Mouse (Mus musculus): ENCODE measurements at regions not wholly inside any gene's neighbourhood (a gene's known extent, or its start where the extent isn't known, plus 50 kb on each side); places are given as distances from the start of the nearest gene placed in this dataset.

DNA sequence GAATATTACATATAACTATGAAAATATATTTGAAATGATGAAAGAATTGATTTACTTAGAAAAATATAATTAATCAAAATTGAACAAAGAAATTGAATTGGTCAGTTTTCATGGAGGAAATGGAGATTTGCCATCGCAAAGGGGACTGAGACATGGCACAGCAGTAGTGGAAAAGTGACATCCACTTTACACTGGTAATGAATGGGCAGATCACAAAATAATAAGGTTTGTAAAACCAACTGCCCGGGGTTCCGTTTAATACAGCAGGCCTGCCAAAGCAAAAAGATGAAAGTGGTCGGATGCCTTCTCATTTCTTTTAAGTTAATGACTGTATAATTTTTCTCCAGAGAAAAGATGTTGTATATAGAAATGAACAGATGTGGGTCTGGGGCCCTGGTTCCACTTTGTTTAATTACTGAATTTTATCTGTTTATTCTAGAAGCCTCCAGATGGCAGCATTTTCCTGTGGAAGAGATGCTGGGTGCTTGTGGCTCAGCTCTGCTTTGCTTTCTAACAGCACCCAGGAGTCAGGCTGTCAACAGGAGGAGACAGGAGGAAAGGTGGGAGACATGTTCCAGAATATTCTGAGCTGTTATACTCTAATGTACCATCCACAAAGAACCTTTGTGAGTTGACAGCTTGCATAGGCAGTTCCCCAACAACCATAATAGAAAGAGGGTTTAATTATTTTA is 75.6 kb upstream of the Fbxl17 start:
- Histone ChIP-seq H3K9ac (replicated peaks) (no peak overlapping the region), H3K27ac (no peak overlapping the region), H3K4me1 (replicated peaks; ENCODE audit: control insufficient read depth in 2 of 2, insufficient read depth in 2 of 2, low read length in 1 of 2) (no peaks in the 10 kb centered on the region), H3K27me3 (ENCODE audit: control insufficient read depth, insufficient read depth, low read length) (no peaks in the 10 kb centered on the region), H3K4me2 (ENCODE audit: low read depth) (no peak overlapping the region), H3K36me3 (replicated peaks; ENCODE audit: control insufficient read depth, insufficient read depth, low read depth) (no peaks in the 10 kb centered on the region), H3K9me3 (ENCODE audit: control insufficient read depth, low read length) (no peaks in the 10 kb centered on the region), H3K4me3 (ENCODE audit: insufficient read depth in 1 of 2, low read depth in 2 of 2, low read length in 2 of 2) (no peak overlapping the region)
- ATAC-seq (ENCODE audit: insufficient read depth) = no peak
- DNase-seq (ENCODE audit: low read depth in 3 of 3, low spot score in 3 of 3) = no peak
- TF ChIP-seq EP300 (IDR thresholded peaks at IDR 0.05; ENCODE audit: low read depth) (no peak), CTCF (IDR thresholded peaks at IDR 0.05; ENCODE audit: low read depth) (0 out of 2 replicates have a peak, but pooled peaks have one; percentile 21)
- whole genome bisulfite sequencing (ENCODE audit: insufficient replicate concordance) = 57% methylated on average over 4 of the region's 4 CpGs

GRCm38 (mm10) chr17:63582870-63583269 is 83.1 kb upstream of the Fbxl17 start:
- no peaks in the 10 kb centered on the region for H3K36me3 ChIP-seq (replicated peaks; ENCODE audit: control insufficient read depth, insufficient read depth, low read depth)

GRCm38 (mm10) chr17:63607021-63607751 is 107.4 kb upstream of the Fbxl17 start:
- H3K4me3 ChIP-seq (ENCODE audit: insufficient read depth in 1 of 2, low read depth in 2 of 2, low read length in 2 of 2) = no peak overlapping the region
- ATAC-seq (ENCODE audit: insufficient read depth) = no peak
- WGBS (ENCODE audit: insufficient replicate concordance) = 56% methylated on average over 7 of the region's 7 CpGs
- no peaks in the 10 kb centered on the region for H3K36me3 ChIP-seq (replicated peaks; ENCODE audit: control insufficient read depth, insufficient read depth, low read depth)
- no peak for TF ChIP-seq CTCF (IDR thresholded peaks at IDR 0.05; ENCODE audit: low read depth)
- TF ChIP-seq EP300 (IDR thresholded peaks at IDR 0.05; ENCODE audit: low read depth) = no peak
- H3K27ac ChIP-seq = no peak overlapping the region
- no peaks in the 10 kb centered on the region for H3K9me3 ChIP-seq (ENCODE audit: control insufficient read depth, low read length)
- no peak for DNase-seq (ENCODE audit: low read depth in 3 of 3, low spot score in 3 of 3)
- no peak overlapping the region for H3K9ac ChIP-seq (replicated peaks)
- H3K4me1 ChIP-seq (replicated peaks; ENCODE audit: control insufficient read depth in 2 of 2, insufficient read depth in 2 of 2, low read length in 1 of 2) = no peaks in the 10 kb centered on the region
- H3K4me2 ChIP-seq (ENCODE audit: low read depth) = no peak overlapping the region
- H3K27me3 ChIP-seq (ENCODE audit: control insufficient read depth, insufficient read depth, low read length) = no peaks in the 10 kb centered on the region

More at GRCm38 (mm10) chr17:63582870-63583269, 83.1 kb upstream of the Fbxl17 start:
- DNase-seq (ENCODE audit: low read depth in 3 of 3, low spot score in 3 of 3) (no peak), ATAC-seq (ENCODE audit: insufficient read depth) (no peak)
- no peaks in the 10 kb centered on the region for H3K27me3 ChIP-seq (ENCODE audit: control insufficient read depth, insufficient read depth, low read length)
- TF ChIP-seq EP300 (IDR thresholded peaks at IDR 0.05; ENCODE audit: low read depth) = no peak
- no peak for TF ChIP-seq CTCF (IDR thresholded peaks at IDR 0.05; ENCODE audit: low read depth)
- H3K9me3 ChIP-seq (ENCODE audit: control insufficient read depth, low read length) = no peaks in the 10 kb centered on the region
- no peak overlapping the region for H3K27ac ChIP-seq
- H3K9ac ChIP-seq (replicated peaks) = no peak overlapping the region
- H3K4me2 ChIP-seq (ENCODE audit: low read depth) = no peak overlapping the region
- no peak overlapping the region for H3K4me3 ChIP-seq (ENCODE audit: insufficient read depth in 1 of 2, low read depth in 2 of 2, low read length in 2 of 2)
- H3K4me1 ChIP-seq (replicated peaks; ENCODE audit: control insufficient read depth in 2 of 2, insufficient read depth in 2 of 2, low read length in 1 of 2) = no peaks in the 10 kb centered on the region
- WGBS (ENCODE audit: insufficient replicate concordance) = 61% methylated on average over 4 of the region's 4 CpGs

DNA sequence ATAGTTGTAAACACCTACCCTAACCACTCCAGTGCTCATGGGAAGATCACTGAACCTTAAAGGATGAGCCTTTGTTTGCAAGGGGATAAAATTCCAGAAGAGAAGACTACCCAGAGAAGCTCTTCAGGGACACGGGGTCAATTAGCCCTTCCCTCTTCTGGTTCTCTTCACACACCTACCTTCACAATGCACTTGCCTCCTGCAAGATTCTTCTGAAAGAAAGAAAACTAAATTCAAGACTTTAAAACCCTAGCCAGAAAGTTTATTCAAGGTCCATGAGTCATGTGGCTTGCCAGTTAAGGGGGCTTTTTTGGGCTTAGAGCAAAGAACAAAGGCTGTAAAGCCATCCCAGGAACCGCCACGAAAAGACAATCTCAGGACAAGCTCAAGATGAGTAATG is 122.9 kb upstream of the Fbxl17 start:
- 34% methylated on average over 3 of the region's 3 CpGs for WGBS (ENCODE audit: insufficient replicate concordance)
- Histone ChIP-seq H3K4me3 (ENCODE audit: insufficient read depth in 1 of 2, low read depth in 2 of 2, low read length in 2 of 2) (no peak overlapping the region), H3K4me2 (ENCODE audit: low read depth) (no peak overlapping the region), H3K27me3 (ENCODE audit: control insufficient read depth, insufficient read depth, low read length) (no peaks in the 10 kb centered on the region), H3K36me3 (replicated peaks; ENCODE audit: control insufficient read depth, insufficient read depth, low read depth) (no peaks in the 10 kb centered on the region), H3K9me3 (ENCODE audit: control insufficient read depth, low read length) (no peaks in the 10 kb centered on the region), H3K4me1 (replicated peaks; ENCODE audit: control insufficient read depth in 2 of 2, insufficient read depth in 2 of 2, low read length in 1 of 2) (no peaks in the 10 kb centered on the region), H3K9ac (replicated peaks) (no peak overlapping the region), H3K27ac (no peak overlapping the region)
- ATAC-seq (ENCODE audit: insufficient read depth) (no peak), DNase-seq (ENCODE audit: low read depth in 3 of 3, low spot score in 3 of 3) (no peak)
- TF ChIP-seq EP300 (IDR thresholded peaks at IDR 0.05; ENCODE audit: low read depth) (no peak), CTCF (IDR thresholded peaks at IDR 0.05; ENCODE audit: low read depth) (no peak)

GRCm38 (mm10) chr17:63637598-63637997 is 137.8 kb upstream of the Fbxl17 start:
- H3K4me2 ChIP-seq (ENCODE audit: low read depth) = no peak overlapping the region
- TF ChIP-seq CTCF (IDR thresholded peaks at IDR 0.05; ENCODE audit: low read depth) (no peak), EP300 (IDR thresholded peaks at IDR 0.05; ENCODE audit: low read depth) (no peak)
- H3K4me1 ChIP-seq (replicated peaks; ENCODE audit: control insufficient read depth in 2 of 2, insufficient read depth in 2 of 2, low read length in 1 of 2) = no peaks in the 10 kb centered on the region
- no peaks in the 10 kb centered on the region for H3K9me3 ChIP-seq (ENCODE audit: control insufficient read depth, low read length)
- ATAC-seq (ENCODE audit: insufficient read depth) = no peak
- no peaks in the 10 kb centered on the region for H3K36me3 ChIP-seq (replicated peaks; ENCODE audit: control insufficient read depth, insufficient read depth, low read depth)
- no peak overlapping the region for H3K4me3 ChIP-seq (ENCODE audit: insufficient read depth in 1 of 2, low read depth in 2 of 2, low read length in 2 of 2)
- DNase-seq (ENCODE audit: low read depth in 3 of 3, low spot score in 3 of 3) = no peak
- WGBS (ENCODE audit: insufficient replicate concordance) = 44% methylated on average over 2 of the region's 2 CpGs
- no peaks in the 10 kb centered on the region for H3K27me3 ChIP-seq (ENCODE audit: control insufficient read depth, insufficient read depth, low read length)
- no peak overlapping the region for H3K9ac ChIP-seq (replicated peaks)
- H3K27ac ChIP-seq = no peak overlapping the region
